Mouse (Mus musculus): ENCODE data around the gene Fbp1. TPM values are rescaled to one million over a fixed set of nuclear protein-coding genes. Genes with fewer than 3 reads are reported as not detected.
"Not testable (repeated sequence)": the region's sequence is repeated elsewhere in the genome, so short reads cannot be mapped to it uniquely, and the experiment has no call there.

Gene Fbp1
- polyA plus RNA-seq (2014; fragmentation: Nextera tagmentation; extraction: Ambion mirVana), result not detected in 2 replicates

GRCm38 (mm10) chr13:62887712-62888441 is at the start of gene Fbp1:
Gene Fbp1, minus strand, starts transcription at chr13:62888282.
- Histone ChIP-seq H3K27ac (ENCODE audit: low read depth, low read length) (no peak within 1 kb of the TSS), H3K4me2 (peak within 1 kb of the TSS; percentile 39), H3K4me3 (ENCODE audit: low read depth, low read length) (peak within 1 kb of the TSS; percentile 5), H3K36me3 (ENCODE audit: control insufficient read depth, insufficient read depth, low read length) (no peaks in the 10 kb centered on the region), H3K4me1 (replicated peaks; ENCODE audit: control insufficient read depth, insufficient read depth, low read length) (no peaks in the 10 kb centered on the region), H3K9me3 (ENCODE audit: control insufficient read depth, low read length) (no peaks in the 10 kb centered on the region), H3K9ac (ENCODE audit: low read depth, low read length) (no peak within 1 kb of the TSS), H3K27me3 (replicated peaks; ENCODE audit: control insufficient read depth, insufficient read depth, low read length) (peaks cover 26% of the 10 kb centered on the region)
- ATAC-seq (replicated peaks; ENCODE audit: low FRiP score) (no peak; the same call in 1 of the 2 replicates), DNase-seq (ENCODE audit: low spot score) (no peak)
- 6% methylated on average over 29 of the region's 29 CpGs for WGBS

GRCm38 (mm10) chr13:62932452-62932851 is 44.4 kb upstream of the Fbp1 start:
- Histone ChIP-seq H3K27ac (ENCODE audit: low read depth, low read length) (no peak overlapping the region), H3K9me3 (ENCODE audit: control insufficient read depth, low read length) (no peaks in the 10 kb centered on the region)
- 81% methylated on average over 4 of the region's 4 CpGs for WGBS

GRCm38 (mm10) chr13:62929766-62930389 is 41.8 kb upstream of the Fbp1 start:
- no peaks in the 10 kb centered on the region for H3K36me3 ChIP-seq (ENCODE audit: control insufficient read depth, insufficient read depth, low read length)
- no peak overlapping the region for H3K27ac ChIP-seq (ENCODE audit: low read depth, low read length)
- WGBS, result 85% methylated on average over 9 of the region's 9 CpGs
- H3K4me1 ChIP-seq (replicated peaks; ENCODE audit: control insufficient read depth, insufficient read depth, low read length), result no peaks in the 10 kb centered on the region
- no peak overlapping the region for H3K9ac ChIP-seq (ENCODE audit: low read depth, low read length)
- H3K4me3 ChIP-seq (ENCODE audit: low read depth, low read length), result no peak overlapping the region
- no peaks in the 10 kb centered on the region for H3K27me3 ChIP-seq (replicated peaks; ENCODE audit: control insufficient read depth, insufficient read depth, low read length)
- H3K4me2 ChIP-seq, result no peak overlapping the region
- no peaks in the 10 kb centered on the region for H3K9me3 ChIP-seq (ENCODE audit: control insufficient read depth, low read length)
- no peak for DNase-seq (ENCODE audit: low spot score)
- no peak for ATAC-seq (replicated peaks; ENCODE audit: low FRiP score)

More at GRCm38 (mm10) chr13:62932452-62932851, 44.4 kb upstream of the Fbp1 start:
- no peak overlapping the region for H3K4me2 ChIP-seq
- H3K9ac ChIP-seq (ENCODE audit: low read depth, low read length), result no peak overlapping the region
- no peak overlapping the region for H3K4me3 ChIP-seq (ENCODE audit: low read depth, low read length)
- no peaks in the 10 kb centered on the region for H3K27me3 ChIP-seq (replicated peaks; ENCODE audit: control insufficient read depth, insufficient read depth, low read length)
- ATAC-seq (replicated peaks; ENCODE audit: low FRiP score) (no peak), DNase-seq (ENCODE audit: low spot score) (no peak)
- H3K4me1 ChIP-seq (replicated peaks; ENCODE audit: control insufficient read depth, insufficient read depth, low read length), result no peaks in the 10 kb centered on the region
- no peaks in the 10 kb centered on the region for H3K36me3 ChIP-seq (ENCODE audit: control insufficient read depth, insufficient read depth, low read length)

- H3K27ac ChIP-seq (ENCODE audit: low read depth, low read length); ATAC-seq (replicated peaks; ENCODE audit: low FRiP score); H3K4me3 ChIP-seq (ENCODE audit: low read depth, low read length); H3K36me3 ChIP-seq (ENCODE audit: control insufficient read depth, insufficient read depth, low read length); H3K9ac ChIP-seq (ENCODE audit: low read depth, low read length); H3K27me3 ChIP-seq (replicated peaks; ENCODE audit: control insufficient read depth, insufficient read depth, low read length); H3K9me3 ChIP-seq (ENCODE audit: control insufficient read depth, low read length); DNase-seq (ENCODE audit: low spot score); H3K4me1 ChIP-seq (replicated peaks; ENCODE audit: control insufficient read depth, insufficient read depth, low read length); H3K4me2 ChIP-seq: not testable (repeated sequence)
- 92% methylated on average over 3 of the region's 3 CpGs for WGBS
Measured at GRCm38 (mm10) chr13:62929144-62929543, 41.1 kb upstream of the Fbp1 start.

GRCm38 (mm10) chr13:62927470-62927869 is 39.4 kb upstream of the Fbp1 start:
- Histone ChIP-seq H3K9ac (ENCODE audit: low read depth, low read length) (no peak overlapping the region), H3K4me1 (replicated peaks; ENCODE audit: control insufficient read depth, insufficient read depth, low read length) (no peaks in the 10 kb centered on the region), H3K4me3 (ENCODE audit: low read depth, low read length) (no peak overlapping the region), H3K36me3 (ENCODE audit: control insufficient read depth, insufficient read depth, low read length) (no peaks in the 10 kb centered on the region), H3K9me3 (ENCODE audit: control insufficient read depth, low read length) (no peaks in the 10 kb centered on the region), H3K27me3 (replicated peaks; ENCODE audit: control insufficient read depth, insufficient read depth, low read length) (no peaks in the 10 kb centered on the region), H3K27ac (ENCODE audit: low read depth, low read length) (no peak overlapping the region), H3K4me2 (no peak overlapping the region)
- no peak for DNase-seq (ENCODE audit: low spot score)
- ATAC-seq (replicated peaks; ENCODE audit: low FRiP score), result no peak
- 71% methylated on average over 1 of the region's 1 CpGs for WGBS

GRCm38 (mm10) chr13:62926479-62926878 is 38.4 kb upstream of the Fbp1 start:
- Histone ChIP-seq H3K27me3 (replicated peaks; ENCODE audit: control insufficient read depth, insufficient read depth, low read length) (no peaks in the 10 kb centered on the region), H3K9me3 (ENCODE audit: control insufficient read depth, low read length) (no peaks in the 10 kb centered on the region), H3K27ac (ENCODE audit: low read depth, low read length) (no peak overlapping the region), H3K4me2 (no peak overlapping the region), H3K4me3 (ENCODE audit: low read depth, low read length) (no peak overlapping the region), H3K36me3 (ENCODE audit: control insufficient read depth, insufficient read depth, low read length) (no peaks in the 10 kb centered on the region), H3K4me1 (replicated peaks; ENCODE audit: control insufficient read depth, insufficient read depth, low read length) (no peaks in the 10 kb centered on the region), H3K9ac (ENCODE audit: low read depth, low read length) (no peak overlapping the region)
- DNase-seq (ENCODE audit: low spot score), result no peak
- WGBS, result 75% methylated on average over 1 of the region's 1 CpGs
- no peak for ATAC-seq (replicated peaks; ENCODE audit: low FRiP score)

- Histone ChIP-seq H3K4me2 (no peak overlapping the region), H3K36me3 (ENCODE audit: control insufficient read depth, insufficient read depth, low read length) (no peaks in the 10 kb centered on the region), H3K9ac (ENCODE audit: low read depth, low read length) (no peak overlapping the region), H3K27me3 (replicated peaks; ENCODE audit: control insufficient read depth, insufficient read depth, low read length) (no peaks in the 10 kb centered on the region), H3K27ac (ENCODE audit: low read depth, low read length) (no peak overlapping the region), H3K4me1 (replicated peaks; ENCODE audit: control insufficient read depth, insufficient read depth, low read length) (no peaks in the 10 kb centered on the region), H3K4me3 (ENCODE audit: low read depth, low read length) (no peak overlapping the region), H3K9me3 (ENCODE audit: control insufficient read depth, low read length) (no peaks in the 10 kb centered on the region)
- WGBS, result 81% methylated on average over 8 of the region's 8 CpGs
- ATAC-seq (replicated peaks; ENCODE audit: low FRiP score) (no peak), DNase-seq (ENCODE audit: low spot score) (no peak)
Measured at GRCm38 (mm10) chr13:62923182-62923581, 35.1 kb upstream of the Fbp1 start.

GRCm38 (mm10) chr13:62922645-62923044 is 34.6 kb upstream of the Fbp1 start:
- no peak for ATAC-seq (replicated peaks; ENCODE audit: low FRiP score)
- H3K36me3 ChIP-seq (ENCODE audit: control insufficient read depth, insufficient read depth, low read length), result no peaks in the 10 kb centered on the region
- WGBS, result 71% methylated on average over 3 of the region's 3 CpGs
- no peak overlapping the region for H3K4me3 ChIP-seq (ENCODE audit: low read depth, low read length)
- no peak overlapping the region for H3K27ac ChIP-seq (ENCODE audit: low read depth, low read length)
- no peaks in the 10 kb centered on the region for H3K9me3 ChIP-seq (ENCODE audit: control insufficient read depth, low read length)
- H3K4me2 ChIP-seq, result no peak overlapping the region
- H3K27me3 ChIP-seq (replicated peaks; ENCODE audit: control insufficient read depth, insufficient read depth, low read length), result no peaks in the 10 kb centered on the region
- no peaks in the 10 kb centered on the region for H3K4me1 ChIP-seq (replicated peaks; ENCODE audit: control insufficient read depth, insufficient read depth, low read length)
- H3K9ac ChIP-seq (ENCODE audit: low read depth, low read length), result no peak overlapping the region
- DNase-seq (ENCODE audit: low spot score), result no peak

Measured in liver, embryonic 11.5 days (tissue).